Mouse (Mus musculus): Measurements from ENCODE around the gene Cdca5.

Gene Cdca5

DNA sequence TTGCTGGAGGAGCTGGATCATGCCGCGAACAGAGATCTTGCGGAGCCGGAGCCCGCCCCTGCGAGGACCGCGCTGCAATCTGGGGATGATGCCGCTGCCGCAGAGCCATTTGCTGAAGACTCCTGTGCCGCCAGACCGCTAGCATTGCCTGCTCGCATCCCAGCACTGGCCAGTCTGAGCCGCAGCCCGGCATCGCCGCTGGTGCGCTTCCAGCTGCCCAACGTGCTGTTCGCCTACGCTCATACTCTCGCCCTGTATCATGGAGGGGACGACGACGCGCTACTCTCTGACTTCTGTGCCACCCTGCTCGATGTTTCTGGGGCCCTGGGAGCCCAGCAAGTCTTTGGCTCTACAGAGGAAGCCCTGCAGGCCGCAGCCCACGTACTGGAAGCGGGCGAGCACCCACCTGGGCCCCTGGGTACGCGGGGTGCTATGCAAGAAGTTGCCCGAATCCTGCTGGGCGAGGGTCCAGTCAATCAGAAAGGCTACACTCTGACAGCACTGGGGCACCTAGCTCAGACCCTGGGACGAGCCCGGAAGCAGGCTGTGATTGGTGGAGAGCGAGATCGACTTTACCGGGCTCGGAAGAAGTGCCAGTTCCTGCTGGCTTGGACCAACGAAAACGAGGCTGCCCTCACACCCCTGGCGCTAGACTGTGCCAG, 23.0 kb upstream of the Cdca5 start:
- DNase-seq (ENCODE audit: low read depth) = no peak

DNA sequence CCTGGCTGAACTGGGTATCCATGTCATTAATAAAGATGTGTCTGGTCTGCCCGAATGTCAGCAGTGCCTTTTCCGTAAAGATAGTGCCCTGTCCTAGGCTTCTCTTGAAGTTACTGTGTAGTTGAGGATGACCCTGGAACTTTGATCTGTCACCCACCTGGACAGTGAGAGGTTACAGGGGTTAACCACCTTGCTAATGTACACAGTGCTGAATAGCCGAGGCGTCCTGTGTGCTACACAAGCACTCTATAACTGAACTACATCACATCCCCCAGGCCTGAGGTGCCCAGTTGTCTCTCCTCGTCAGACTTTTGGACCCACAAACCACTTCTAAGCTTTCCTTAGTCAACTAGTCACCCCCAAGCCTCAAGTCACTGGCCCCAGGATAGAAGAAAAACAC, 22.4 kb upstream of the Cdca5 start:
- no peak for DNase-seq (ENCODE audit: low read depth)

DNA sequence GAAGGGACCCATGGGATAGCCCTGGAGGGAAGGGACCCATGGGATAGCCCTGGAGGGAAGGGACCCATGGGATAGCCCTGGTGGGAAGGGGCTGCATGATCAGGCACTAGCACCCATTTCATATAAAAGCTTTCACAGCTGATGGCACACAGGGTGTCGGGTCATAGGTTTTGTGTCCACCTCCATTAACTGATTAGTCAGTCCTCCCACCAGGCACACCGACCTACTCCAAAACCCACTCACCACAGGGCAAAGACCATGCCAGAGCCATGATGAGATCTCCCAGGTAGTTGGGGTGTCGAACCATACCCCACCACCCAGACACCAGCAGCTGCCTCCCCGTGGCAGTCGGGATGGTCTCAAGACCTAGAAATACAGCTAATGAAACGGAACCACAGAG, 21.7 kb upstream of the Cdca5 start:
- no peak for DNase-seq (ENCODE audit: low read depth)

DNA sequence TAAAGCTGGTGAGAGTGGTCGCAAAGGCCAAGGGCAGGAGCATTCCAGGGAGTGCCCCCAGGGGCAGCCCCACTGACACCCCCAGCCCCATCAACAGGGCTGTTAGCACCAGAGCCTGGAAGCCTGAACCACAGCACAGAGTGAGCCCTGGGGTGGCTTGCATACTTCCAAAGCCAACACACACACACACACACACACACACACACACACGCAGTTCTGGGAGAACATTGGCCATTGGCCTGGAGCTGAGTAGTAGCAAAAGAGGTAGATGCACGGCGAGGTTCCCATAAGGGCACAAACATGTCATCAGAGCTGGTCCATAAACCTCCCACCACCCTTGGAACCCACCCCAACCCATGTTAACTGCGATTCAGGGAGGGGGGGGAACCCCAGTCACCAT, 18.2 kb upstream of the Cdca5 start:
- DNase-seq (ENCODE audit: low read depth) = no peak

DNA sequence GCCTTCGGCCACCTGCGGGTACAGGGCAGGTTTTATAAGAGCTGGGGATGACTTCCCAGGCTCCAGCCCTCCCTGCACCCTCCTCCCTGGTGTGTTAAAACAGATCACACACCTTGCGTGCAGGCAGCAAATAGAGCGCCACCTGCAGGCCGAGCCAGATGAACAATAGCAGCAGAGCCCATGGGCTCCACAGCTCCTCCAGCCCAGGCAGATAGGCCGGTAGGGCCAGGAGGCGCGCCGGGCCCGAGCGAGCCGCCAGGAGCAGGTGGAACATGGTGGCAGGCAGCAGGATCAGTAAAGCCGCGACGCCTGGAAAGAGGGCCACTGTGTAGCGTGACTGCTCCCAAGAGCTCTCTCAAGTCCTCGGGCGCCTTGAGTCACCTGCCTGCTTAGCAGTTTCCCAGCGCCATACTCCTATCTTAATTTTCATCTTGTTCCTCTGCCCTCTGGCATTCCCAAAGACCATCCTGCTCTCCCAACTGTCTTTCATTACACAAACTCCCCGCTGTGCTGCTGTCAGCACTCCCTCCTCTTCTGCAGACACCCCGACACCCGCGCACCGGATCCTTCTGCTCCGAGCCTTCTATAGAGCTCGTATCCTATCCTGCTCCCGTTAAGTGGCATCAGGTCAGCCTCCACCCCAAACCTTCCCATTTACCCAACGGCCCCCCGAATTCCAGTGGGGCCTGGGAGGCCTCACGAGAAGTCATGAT, 17.6 kb upstream of the Cdca5 start:
- DNase-seq (ENCODE audit: low read depth) = no peak

DNA sequence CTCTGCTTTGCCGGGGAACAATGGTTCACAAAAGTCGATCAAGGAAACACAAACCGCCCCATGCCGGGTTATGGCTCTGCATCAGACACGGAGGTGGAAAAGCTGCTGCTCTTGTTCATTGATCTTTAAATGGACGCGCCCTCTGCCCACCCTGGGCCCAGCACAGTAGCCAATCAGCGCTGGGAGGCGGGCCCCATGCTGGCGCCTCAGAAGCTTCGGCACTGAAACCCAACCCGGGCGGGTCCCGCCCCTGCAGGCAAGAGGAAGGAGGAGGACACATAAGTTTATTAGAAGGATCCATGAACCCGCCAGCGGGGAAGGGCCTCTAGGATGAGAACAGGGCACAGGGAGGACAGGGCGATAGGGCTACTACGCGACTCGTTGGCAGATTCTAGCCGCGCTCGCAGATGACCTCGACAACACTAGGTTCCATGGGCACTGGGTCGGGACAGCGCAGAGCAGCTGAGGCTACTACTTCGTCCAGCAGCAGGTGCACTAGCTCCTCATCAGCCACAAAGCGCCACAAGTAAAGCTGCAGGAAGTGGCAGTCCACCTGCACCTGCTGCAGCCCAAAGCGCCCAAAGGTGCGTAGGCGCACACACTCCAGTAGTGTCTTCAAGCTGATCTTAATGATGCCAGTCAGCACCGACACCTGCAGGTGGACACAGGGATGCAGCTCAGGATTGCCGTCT, 16.9 kb upstream of the Cdca5 start, which contains the start of gene Tm7sf2:
Gene Tm7sf2, minus strand, starts transcription at position 650 of the 692 bp plus-strand sequence.
- DNase-seq (ENCODE audit: low read depth) = no peak

DNA sequence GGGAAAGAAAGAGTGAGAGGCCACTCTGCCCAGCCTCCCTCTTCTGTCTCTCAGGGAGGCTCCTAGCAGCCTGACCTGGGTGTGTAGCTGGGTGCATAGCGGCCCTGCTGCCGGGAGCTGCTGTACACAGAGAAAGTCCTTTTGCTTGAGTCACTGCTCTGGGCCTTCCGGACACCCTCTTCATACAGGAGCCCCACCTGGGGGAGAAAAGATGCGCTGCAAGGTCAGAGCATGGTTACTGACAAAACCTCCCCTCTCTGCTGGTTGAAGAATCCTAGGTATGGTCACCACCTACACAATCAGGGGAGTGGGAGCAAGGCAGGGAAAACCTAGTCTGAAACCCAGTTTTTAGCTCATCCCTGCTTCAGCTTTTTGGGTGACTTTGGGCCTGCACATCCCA, 15.8 kb upstream of the Cdca5 start:
- DNase-seq (ENCODE audit: low read depth) = no peak

DNA sequence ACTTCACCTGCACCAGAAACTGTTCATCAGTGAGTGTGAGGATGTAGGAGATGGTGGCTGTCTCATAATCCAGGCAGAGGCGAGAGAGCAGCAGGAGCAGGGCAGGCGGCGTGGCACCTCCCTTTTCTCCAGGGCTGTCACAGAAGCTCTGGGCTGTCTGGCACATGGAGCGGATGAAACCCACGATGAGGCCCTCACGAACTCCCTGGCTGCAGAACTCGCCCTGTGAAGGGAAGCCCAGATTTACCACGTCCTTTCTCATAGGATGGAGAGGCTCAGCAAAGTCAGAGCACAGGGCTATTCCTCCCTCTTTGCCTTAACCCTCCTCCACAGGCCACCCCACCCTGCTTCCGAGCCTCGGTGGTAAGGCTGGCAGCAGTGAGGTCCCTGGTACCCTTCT, 14.9 kb upstream of the Cdca5 start:
- no peak for DNase-seq (ENCODE audit: low read depth)

DNA sequence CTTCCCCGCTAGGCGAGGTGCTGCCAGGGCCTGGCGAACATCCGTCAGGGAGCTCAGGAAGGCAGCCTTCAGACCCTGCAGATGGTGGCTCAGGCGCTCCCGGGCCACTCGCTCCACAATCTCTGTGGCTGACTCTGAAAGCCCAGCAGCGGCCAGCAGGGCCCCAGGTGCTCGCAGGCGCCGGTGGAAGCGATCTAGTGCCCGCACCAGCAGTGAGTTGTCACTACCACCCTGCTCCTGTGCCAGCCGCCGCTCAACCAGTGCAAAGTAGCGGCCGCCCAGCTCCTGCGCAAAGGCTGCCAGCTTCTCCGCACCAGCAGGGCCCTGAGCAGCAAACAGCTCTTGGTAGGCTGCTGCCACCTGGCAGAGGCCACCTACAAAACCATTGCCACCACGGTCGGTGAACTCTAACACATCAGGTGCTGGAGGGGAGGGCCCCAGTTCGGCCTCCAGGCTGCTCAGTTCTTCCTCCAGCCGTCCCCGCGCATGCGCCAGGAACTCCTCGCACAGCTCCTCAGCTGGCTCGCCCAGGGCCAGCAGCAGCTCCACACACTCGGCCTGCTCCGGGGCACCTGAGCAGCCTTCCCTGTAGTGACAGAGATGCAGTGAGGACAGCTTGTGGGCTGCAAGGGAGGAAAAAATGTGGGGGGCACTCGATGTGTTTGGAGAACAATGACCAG, 14.1 kb upstream of the Cdca5 start:
- no peak for DNase-seq (ENCODE audit: low read depth)

DNA sequence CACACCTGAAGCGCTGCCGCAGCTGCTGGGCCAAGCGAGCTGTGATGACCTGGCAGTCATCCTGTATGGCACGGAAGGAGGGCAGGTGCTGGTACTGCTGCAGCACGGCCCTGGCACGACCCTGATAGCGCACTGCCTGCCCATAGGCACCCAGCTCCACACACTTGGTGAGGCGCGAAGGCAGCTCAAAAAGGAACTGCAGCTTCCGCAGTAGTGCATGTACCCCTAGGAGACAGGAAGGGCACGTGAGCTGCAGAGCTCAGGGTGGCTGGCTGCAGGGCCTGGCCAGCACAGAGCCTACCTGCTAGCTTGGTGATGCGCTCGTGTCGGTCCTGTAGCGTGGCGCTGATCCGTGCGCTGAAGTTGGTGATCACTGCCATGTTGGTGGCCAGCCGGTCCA, 13.5 kb upstream of the Cdca5 start:
- no peak for DNase-seq (ENCODE audit: low read depth)

DNA sequence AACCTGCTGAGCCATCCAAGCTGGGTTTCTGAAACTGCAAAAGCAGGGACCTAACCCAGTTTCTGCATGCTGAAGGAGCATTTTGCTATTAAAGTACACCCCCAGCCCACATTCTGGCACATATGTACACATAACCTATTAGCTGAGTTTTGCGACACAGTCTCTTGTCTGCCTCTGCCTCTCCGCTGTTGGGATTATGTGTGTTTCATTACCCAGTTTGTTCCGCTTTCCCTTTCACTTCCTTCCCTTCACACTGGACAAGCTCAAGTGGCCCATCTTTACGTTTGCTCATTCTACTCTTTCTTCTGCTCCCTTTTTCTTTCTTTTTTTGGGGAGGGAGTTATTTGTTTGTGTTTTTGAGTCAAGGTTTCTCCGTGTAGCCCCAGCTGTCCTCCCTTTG, 10.9 kb upstream of the Cdca5 start:
- DNase-seq (ENCODE audit: low read depth) = no peak

DNA sequence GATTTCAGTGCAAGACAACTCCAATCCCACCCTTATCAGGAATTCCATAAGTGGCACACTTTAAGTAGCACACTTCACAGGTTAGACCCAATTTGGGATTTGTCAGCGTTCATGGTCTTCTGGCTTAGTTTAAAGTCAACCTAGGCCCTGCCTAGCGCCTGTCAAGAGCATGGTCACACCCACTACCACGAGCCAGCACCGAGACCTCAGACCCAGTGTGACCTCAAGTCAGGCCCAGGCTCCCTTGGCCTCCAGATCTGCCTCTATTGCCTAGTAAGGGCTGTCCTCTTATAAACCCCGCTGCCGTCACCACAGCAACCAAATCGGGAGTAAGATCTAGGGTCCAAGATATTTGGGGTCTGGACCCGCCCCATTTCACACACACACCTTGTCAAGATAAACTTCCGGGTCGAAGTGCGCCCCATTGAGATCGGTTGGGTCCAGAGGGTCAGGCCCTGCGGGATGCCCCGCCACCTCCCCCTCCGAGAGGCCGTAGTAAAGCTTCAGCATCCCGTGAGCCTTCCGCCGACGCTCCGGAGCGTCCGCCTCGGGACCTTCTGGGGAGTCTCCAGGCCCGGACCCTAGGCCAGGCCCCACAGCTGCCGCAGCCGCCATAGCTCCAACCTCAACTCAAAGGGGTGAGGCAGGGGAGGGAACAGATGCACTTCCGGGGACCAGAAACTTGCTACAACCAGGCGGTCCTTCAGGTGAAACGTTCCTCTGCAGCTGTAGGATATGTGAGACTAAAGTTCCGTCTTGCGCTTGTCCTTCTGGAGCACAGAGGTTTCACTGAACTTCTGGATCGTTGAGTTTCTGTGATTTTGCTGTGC, 8.0 kb upstream of the Cdca5 start, which contains the start of gene Vps51:
Gene Vps51, minus strand, starts transcription at position 668 of the 830 bp plus-strand sequence.
- peak; percentile 87 for DNase-seq (ENCODE audit: low read depth)

DNA sequence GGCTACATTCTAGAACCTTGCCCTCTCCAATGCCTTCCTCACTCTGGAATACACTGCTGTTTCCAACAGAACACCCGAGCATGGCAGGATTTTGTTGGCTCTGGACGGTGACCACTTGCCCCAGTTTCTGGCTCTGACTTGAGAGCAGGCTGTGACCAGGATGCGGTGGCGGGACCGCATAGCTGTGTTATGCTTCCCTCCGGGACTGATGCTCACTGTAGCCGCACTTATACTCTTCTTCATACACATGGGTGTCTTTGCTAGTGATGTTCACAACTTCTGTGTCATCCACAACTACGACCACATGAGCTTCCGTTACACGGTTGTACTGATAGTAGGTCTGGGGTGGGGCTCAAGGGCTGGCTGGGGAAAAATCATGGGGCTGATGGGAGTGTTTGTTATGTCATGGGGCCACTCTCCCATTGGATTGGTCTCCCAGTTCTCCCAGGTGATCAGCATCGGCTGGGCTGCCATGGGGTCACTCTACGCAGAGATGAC, 4.8 kb upstream of the Cdca5 start, which contains the start of gene Tmem262:
Gene Tmem262, plus strand, starts transcription at position 51 of the 498 bp plus-strand sequence.
- DNase-seq (ENCODE audit: low read depth) = no peak

DNA sequence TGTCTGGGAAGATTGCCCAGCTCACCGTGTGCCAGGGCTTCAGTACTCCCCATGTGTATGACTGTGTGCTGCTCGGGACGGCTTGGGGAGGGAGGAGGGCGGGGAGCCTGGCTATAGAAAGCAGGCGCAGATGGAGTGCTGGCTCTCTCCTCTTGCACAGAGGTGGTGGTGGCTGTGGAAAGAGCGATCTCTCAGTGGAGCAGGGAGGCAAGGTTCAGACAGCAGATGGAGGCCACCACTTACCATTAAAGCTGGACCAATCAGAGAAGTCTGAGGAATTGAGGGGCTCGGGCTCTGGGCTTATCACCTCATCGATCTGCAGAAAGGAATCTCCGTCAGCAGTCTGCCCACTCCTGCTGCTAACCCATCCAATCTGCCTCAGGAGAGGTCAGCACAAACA, 2.6 kb upstream of the Cdca5 start, which contains the start of gene Gm28374:
Gene Gm28374, minus strand, starts transcription at position 101 of the 400 bp plus-strand sequence.
- no peak for DNase-seq (ENCODE audit: low read depth)

DNA sequence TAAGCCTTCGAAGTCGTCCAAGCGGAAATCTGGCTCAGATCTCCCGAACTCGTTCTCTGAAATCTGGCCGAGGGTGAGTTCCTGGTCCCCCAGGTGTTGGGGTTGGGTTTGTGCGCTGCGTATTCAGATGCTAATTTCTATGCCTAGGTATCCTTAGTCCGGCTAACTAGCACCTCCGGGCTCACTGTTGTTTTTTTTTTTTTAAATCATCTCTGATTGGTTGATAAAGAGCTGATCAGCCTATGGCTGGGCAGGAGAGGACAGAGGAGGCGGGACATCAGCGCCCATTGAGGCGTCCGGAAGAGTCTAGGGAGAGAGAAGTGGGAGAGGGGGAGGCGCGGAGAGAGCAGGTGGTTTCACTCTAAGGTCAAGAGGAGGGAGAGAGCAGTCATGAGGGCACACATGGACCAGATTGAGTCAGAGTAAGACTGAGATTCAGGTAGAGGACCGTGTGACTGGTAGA, 665 bp downstream of the Cdca5 start:
- no peak for DNase-seq (ENCODE audit: low read depth)

DNA sequence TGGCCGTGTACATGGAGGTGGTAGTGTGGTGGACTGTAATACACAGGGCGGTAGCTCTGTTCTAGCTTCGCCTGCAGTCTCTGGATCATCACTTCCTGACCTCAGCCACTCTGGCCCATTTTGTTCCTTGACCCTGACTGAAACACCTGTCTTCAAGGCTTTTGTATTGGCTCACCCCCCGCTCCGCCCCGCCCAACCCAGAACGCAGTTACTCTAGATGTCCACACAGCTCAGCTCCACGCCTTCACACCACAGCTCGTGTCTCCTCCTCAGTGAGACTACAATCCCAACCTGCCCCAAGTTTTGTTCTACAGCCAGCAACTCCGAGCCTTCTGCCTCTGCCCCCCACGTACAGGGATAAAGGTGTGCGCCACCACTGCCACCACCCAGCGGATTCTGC, 4.1 kb downstream of the Cdca5 start:
- no peak for DNase-seq (ENCODE audit: low read depth)

DNA sequence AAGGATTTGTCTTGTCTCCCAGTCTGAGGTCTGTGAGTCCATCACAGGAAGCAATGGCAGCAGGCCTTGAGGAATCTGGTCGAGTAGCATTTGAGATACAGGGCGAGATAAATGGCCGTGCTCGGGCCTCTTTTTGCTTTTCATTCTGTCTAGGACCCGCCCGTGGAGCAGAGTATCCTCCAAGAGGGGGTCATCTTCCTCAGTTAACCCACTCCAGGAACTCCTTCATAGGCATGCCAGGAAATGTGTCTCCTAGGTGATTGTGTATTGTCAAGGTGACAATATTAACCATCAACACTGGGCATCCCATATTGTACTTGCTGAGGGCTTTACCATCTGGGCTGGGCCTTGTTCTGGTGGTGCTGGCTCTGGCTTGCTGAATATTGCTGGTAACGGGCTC, 9.3 kb downstream of the Cdca5 start, which contains the start of gene AC131692.1:
Gene AC131692.1, plus strand, starts transcription at position 301 of the 400 bp plus-strand sequence.
- DNase-seq (ENCODE audit: low read depth) = no peak

DNA sequence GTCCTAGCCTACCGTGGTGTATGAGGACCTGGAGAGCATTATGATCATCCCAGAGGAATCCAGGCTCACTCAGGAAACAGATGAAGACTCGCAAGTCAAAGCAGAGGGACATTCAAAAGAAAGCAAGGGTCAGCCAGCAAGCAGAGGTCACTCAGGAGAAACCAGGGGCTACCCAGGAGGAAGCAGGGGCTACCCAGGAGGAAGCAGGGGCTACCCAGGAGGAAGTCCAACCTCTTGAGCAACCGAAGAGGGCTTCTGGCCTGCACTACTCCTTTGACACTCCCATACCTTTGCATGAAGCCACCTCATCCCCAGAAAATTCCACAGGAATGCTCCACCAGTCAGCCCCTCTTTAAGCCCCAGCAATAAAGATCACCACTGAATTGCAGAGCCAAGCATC, 13.1 kb downstream of the Cdca5 start:
- DNase-seq (ENCODE audit: low read depth) = no peak

DNA sequence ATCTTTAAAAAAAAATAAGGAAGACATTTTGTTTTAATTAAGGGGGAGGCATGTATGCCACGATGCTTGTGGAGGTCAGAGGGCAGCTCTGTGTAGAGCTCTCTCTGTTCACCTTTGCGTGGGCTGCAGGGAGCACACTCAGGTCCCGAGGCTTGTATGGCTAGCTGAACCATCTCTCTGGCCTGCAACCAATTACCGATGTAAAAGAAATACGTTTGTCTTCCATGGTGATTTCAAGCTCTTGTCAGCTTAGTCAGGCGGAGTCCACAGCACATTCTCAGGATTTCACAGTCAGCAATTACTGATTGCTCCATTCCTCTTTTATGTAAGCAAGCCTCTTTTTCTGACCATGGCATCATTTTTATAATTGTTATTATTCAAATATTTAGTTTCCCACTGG, 16.4 kb downstream of the Cdca5 start:
- no peak for DNase-seq (ENCODE audit: low read depth)

DNA sequence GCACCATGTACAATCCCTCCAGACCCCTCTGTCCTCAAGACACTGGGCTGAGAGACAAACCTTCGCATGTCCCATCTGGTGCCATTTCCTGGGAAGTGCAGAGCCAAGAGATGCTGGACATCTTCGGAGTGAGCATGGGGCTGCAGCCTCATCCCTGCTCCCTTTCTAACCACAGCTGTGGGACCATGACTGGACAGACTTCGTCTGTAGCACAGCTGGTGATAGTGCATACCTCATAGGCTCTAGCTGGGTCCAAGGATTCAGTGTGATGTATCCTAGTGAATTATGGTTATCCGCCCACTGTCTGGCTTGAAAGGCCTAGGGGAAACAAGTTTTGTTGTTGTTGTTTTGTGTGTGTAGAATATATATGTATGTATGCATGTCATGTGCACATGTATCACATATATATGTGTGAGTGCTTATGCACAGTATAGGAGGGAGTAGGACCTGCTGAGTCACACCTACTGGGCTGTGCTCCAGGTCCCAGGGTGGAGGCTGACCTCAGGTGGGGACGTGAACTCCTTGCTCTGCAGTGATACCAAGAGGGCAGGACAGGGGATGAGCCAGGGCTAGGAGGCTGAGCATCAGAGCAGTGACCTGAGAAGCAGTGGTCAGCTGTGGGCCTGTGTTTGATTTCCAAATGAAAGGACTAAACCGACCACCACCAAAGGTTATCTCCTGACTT, 17.5 kb downstream of the Cdca5 start:
- no peak for DNase-seq (ENCODE audit: low read depth)
